Mouse (Mus musculus) liver, adult (tissue): Measurements from ENCODE around the gene Ift81.

Source experiments
- GATA4 ChIP-seq: IDR thresholded peaks from 2 replicates; pipeline ENCODE4 v1.6.1; 2014; ENCODE audit warnings: mild to moderate bottlenecking, low read length; ENCODE audit not compliant: insufficient replicate concordance

Ift81 gene

DNA sequence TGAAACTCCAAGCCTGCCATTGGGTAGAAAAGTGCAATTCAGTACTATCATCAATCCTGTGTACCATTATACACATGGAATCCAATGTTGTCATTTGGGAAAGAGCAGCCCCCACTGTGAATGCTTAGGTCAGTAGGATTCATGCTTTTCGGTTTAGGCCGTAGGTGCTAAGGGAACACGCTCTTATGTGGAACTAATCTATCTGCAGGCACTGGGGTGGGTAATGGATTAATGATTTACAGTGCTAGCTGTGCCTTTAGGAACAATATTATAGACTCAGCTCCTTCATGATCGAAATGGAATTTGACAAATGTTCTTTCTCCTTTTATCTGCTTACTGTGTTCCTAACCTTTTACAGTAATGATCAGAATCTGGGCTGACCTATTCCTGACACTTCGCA lies 30.2 kb downstream of the Ift81 start:
- TF ChIP-seq GATA4, result no peak

DNA sequence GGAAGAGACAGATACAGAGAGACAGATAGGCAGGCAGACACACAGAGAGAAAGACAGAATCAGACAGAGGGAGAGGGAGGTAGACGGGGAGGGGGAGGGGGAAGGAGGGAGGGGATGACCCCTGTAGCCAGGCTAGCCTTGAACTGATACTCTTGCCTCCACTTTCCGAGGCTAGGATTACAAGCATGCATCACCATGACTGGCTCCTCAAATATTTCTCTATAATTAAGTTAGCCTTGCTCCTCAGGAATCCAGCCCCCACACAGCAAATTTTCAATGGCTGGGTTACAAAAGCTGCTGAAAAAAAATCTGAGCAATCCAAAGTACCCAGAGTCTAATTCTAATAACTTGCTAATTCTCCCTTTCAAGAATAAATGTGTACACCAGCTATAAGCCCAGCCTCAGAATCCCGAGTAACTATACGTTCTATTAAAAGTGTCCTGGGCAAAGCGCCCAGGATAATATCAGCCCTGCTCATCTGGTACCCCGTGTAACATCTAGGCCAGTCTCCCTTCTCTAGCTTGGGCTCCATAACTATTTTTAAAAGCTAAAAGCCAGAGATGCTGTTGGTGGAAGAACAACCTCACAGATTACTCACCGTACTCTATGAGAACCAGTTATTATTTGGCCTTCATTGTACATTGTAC lies 37.5 kb downstream of the Ift81 start:
- no peak for TF ChIP-seq GATA4

DNA sequence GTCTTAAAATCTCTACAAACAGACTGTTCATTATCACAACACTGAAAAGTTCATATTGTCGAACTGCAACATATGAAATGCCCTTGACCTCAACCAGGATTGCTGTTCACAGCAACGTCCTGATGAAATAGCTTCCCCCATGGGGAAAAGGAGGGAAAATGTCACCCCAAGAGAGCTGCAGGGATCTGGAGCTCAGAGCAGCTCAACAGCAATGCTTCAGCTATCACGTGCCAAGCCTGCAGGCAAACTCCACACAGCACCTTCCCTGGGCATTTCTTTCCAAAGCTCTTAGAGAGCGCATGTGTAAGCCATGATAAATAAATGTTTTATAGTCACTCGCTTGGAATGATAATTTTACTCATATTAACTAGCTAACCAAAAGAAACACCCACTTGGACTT lies 42.3 kb downstream of the Ift81 start:
- TF ChIP-seq GATA4, result no peak

DNA sequence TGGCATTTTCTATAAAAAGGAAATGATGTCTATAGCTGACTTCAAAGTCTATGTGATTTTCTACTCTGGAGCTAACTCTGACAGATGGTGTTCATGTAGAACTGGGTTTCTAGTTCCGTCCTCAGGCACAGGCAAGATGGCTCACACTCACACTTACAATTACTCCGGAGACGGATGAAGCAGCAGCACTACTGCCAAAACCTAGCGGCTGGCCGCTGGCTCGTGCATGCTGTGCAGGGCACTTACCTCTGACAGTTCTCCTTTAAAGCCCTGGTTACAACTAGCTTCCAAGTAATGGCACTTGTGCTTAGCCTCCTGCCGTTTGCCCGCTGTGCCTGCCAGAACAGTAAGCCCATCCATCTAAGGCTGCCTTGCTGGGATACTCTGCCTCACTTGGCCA lies 47.7 kb downstream of the Ift81 start:
- no peak for TF ChIP-seq GATA4

DNA sequence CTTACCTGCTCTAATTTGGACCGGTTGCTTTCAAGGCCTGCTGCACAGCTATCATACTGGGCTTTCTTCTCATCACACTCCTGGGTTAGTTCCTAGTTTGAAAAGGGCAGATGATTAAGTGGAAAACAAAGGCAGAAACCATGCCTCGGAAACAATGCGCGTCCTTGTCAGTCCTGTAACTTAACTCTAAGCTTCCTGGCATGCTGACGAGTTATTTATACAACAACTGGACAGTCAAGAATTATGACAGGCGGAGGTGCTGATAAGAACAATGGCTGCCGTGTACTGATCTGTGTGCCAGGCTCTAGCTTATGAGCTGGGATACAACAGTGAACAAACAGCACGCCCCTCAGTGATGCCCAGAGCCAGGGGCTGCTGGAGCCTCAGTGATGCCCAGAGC lies 53.7 kb downstream of the Ift81 start:
- no peak for TF ChIP-seq GATA4

DNA sequence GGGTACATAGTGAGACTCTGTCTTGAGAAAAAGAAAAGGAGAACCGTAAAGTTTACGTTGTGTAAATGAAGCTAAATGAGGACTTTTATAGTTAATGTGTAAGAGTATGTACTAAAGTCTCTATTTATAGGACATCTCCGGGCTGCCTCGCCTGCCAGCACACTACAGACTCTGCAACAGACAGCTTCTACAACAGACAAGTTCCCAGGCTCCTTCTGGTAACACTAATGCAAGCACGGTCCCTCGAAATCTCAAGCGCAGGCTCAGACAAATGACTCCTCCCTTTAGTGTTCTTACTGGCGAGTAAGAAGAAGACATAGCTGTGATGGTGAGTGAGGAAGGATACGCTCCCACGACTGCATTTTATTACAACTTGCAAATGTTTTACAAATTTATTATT lies 56.2 kb downstream of the Ift81 start:
- no peak for TF ChIP-seq GATA4

DNA sequence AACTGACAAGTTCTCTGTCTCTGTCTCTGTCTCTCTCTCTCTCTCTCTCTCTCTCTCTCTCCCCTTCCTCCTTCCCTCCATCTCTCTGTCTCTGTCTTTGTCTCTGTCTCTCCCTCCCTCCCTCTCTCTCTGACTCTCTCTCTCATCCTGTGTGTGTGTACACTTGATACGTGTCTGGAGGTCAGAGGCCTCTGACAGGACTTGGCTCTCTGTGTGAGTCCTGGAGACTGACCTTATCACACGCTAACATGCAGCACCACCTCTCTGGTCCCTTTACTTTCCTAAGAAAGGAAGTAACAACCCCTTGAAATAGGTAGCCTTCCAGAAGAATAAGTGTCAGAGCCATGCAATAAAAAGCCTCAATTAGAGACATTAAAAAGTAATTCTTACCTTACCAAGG lies 59.2 kb downstream of the Ift81 start:
- no peak for TF ChIP-seq GATA4

DNA sequence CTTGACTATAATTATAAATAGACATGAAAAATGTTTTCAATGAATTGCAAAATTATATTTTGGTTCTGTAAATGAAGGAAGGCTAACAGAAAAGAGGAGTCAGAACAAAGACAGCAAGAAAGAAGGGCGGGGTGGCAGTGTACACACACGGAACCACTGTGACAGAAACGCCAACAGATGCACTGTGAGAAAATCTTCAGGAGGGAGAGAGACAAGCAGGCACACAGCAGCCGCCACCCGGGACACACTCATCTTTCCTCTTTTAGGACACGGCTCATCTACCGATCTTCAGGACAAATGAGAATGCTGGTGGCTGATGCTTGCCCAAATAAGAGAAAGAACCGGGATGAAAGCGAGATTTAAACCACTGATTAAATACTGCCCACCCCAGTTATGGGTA lies 61.7 kb downstream of the Ift81 start:
- TF ChIP-seq GATA4, result no peak

DNA sequence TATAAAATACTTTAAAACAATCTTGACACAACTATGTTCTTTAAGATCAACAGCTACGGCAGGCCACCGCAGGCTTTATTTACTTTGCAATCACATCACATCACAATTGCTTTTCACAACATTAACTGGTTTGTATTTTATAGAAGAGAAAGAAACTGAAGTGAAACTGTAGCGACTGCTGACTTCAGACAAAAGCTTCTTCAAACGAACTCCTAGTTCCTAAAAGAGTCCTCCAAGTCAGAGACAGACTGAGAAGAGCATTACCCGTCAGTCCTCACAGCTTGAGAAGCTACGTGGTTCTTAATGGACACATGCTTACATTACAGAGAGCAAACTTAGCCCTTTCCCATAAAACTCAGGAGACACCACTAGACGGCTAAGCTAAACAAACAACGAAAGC lies 63.9 kb downstream of the Ift81 start:
- no peak for TF ChIP-seq GATA4

DNA sequence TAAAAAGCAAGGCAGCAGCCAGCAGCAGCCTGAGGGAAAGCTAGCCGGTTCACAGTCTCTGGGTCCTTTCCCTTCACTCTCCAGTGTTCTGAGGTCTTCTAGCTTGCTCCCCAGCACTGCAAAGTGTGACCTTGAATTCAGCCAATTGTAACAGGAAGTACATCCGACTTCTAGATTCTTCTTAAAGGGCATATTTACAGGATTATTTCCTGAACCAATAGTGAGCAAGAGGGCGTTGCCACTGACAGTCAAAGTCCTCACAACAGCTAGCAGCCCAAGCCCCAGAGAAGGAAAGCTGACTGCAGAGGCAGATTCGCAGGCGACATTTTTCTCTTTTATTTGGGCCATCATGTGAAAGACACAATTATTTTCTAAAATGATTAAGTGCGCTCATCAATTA lies 65.6 kb downstream of the Ift81 start:
- TF ChIP-seq GATA4, result no peak

DNA sequence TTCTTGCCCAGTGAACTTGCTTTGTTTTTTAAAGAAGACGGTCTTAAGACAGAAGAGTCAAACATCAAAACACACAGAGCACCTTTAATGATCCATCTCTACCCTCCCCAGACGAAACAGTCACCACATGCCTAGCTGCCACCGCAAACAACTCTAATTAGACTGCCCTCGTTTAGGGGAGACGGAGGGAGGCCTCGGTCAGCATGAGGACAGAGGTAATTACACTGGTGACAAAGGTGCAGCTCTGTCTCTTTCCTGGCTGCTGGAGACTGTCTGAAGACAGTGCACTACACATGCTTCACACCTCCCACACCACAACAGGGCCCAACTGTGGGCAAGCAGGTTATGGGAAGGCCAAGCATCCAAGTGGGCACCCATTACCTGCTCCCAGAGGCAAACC lies 66.5 kb downstream of the Ift81 start:
- no peak for TF ChIP-seq GATA4

DNA sequence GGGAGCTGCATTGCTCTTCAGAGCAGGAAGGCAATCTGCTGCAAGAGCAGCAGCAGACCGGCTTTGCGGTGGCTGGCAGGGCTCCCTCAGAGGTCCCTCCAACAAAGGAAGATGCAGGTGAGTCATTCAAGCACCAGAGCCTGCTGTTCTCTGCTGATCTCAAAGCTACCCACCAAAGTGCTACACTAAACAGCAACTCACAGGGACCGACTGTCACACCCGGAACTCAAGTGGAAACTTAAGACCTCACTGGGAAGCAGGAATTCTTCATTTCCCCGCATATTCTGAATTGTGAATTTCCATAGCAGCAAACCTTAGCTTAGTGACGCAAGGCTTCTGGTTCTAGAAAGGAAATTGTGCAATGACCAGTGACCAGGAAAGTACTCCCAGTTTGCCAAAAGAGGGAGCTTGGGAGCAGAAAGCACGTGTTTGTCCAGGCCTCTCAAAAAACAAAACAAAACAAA lies 67.0 kb downstream of the Ift81 start:
- no peak for TF ChIP-seq GATA4

DNA sequence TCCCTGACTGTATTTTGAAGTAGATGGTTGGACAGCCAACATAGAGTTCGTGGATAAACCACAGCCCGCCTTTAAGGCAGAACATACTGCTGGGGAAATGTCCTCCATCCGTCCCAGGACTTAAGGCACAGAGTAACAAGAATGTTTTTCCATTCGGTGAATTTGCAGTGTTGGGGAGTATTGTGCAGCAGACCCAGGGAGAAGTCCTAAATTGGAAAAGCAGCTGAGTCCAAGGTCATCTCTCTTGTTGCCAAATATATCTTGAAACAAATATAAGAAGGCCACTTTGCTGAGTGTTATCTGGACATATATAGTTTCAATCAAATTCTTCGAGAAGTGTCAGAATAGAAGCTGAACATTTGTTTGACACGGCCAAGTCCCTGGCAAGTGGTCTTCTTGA lies 70.9 kb downstream of the Ift81 start:
- TF ChIP-seq GATA4, result no peak

DNA sequence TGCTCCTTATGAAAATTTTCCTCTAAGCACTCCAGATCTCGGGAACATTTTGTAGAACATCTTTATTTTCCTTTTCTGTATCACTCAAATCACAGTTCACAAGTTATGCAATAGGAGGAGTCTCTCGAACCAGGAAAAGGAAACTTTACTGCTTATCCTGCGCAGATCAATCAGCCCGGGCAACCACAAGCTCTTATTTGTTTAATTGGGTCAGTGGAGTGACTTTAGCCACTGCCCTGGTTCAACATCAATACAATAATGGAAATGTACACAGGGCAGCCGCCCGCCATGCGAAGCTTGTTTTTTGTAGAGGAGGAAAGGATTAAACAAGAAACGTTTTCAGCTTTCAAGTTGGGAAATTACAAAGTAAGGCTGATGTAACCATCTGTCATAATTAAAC lies 72.4 kb downstream of the Ift81 start:
- TF ChIP-seq GATA4, result no peak

DNA sequence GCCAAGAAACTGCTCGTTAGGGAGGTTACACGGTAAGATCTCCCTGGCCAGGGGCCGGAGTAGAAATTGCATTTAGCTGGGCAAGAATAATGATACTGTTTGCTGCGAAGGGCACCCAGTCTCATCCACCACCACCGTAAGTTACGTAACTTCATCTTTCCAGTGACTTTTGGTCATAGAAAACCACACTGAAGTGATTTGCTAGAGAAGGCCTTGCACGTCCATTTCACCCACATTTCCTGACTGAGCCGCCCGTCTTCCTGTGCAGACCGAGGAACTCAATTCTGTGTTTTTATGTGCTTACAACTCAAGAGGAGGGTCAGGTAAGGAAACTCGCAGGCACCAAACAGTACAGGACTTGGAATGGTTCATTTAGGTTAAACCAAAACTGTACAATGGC lies 76.2 kb downstream of the Ift81 start:
- no peak for TF ChIP-seq GATA4

DNA sequence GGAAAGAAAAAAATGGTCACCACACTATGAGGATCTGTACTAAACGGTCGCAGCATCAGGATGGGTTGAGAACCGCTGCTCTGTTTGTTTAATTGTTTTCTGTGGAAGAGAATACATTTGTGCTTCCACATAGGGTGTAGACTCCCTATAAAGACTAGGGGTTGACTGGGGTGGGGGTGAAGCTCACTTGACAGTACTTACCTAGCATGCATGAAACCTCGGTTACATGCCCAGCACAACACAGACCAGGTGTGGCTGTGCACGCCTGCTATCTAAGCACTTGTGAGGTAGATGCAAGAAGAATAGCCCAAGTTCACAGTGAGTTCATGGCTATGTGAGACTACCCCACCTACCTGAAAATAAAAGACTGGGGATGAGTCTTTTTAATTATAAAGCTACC lies 76.7 kb downstream of the Ift81 start:
- TF ChIP-seq GATA4, result no peak

DNA sequence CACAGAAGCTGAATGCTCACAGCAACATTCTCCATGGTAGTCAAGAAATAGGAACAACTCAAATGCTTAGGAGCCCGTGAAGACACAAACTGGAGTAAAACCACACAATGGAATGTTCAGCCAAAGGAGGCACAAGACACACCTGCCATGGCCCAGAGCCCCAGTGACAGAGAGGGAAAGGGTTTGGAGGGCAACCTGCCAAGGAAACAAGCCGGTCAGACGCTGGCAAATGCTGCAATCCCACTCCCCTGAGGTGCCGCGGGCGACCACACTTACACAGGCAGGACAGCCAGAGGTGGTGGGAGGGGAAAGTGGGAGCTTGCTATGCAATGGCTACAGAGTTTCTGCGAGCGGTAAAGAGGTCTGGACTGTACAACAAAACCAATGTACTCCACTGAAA lies 80.4 kb downstream of the Ift81 start:
- TF ChIP-seq GATA4, result no peak
